ENCODE assay signal across 8 mouse cellular contexts in the genomic region with DNA sequence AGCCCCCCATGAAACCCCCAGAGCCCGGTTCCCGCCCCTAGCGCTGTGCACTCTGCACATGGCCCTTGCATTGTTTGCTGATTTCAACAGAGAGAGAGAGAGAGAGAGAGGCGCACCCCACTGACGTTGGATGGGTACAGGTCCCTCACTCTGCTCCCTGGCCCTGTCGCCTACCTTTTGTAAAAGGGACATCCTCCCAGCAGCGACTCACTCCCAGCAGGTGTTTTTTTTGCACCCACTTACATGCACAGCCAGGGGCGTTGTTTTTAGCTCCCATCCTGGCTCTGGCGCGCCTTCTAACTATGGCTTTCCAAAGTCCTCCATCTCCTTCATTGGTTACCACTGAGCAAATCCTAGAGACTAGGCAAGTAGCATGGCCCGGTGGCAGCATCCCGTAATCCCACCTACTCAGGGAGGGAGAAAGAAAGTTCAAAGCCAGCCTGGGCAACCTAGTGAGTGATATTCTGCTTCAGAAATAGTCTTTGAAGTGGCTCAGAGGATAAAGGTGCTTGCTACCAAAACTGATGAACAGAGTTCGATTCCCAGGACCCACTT. TPM values are rescaled to one million over a fixed set of nuclear protein-coding genes. Genes with fewer than 3 reads are reported as not detected.
A peak's percentile ranks its signal among the peaks of the same experiment; 100 is the strongest.
DNase-seq lines count a peak whose midpoint lies in the region; ATAC-seq and TF ChIP-seq lines count a peak whose summit lies in the region.

No protein-coding gene starts in this region.

- peak; percentile 17; the same call in 1 of the 2 replicates for TF ChIP-seq CTCF in small intestine, adult 2 months (IDR thresholded peaks at IDR 0.05; ENCODE audit: extremely low read depth, insufficient read length, insufficient replicate concordance, low read depth, low read length)

- H3K4me3 ChIP-seq in lung, embryonic 16.5 days (ENCODE audit: low read length), result peak overlapping the region; percentile 72
- peak overlapping the region; percentile 78 for H3K4me3 ChIP-seq in limb, embryonic 10.5 days
- H3K4me3 ChIP-seq in small intestine, adult 2 months (ENCODE audit: low read depth, low read length), result peak overlapping the region; percentile 90

- peaks cover 4% of the 10 kb centered on the region; the same call in 1 of the 2 replicates for H3K27me3 ChIP-seq in lung, embryonic 16.5 days (ENCODE audit: control insufficient read depth, insufficient read depth, low read depth, low read length)
- no peaks in the 10 kb centered on the region for H3K27me3 ChIP-seq in limb, embryonic 10.5 days (ENCODE audit: low read depth, poor library complexity, severe bottlenecking)
- H3K27me3 ChIP-seq in small intestine, adult 2 months (ENCODE audit: control insufficient read depth, insufficient read depth, low read length), result no peaks in the 10 kb centered on the region

- peak overlapping the region; percentile 90 for H3K9ac ChIP-seq in lung, embryonic 16.5 days (ENCODE audit: low read length)

- TF ChIP-seq POLR2A in small intestine, adult 2 months (IDR thresholded peaks at IDR 0.05; ENCODE audit: low read depth, low read length), result no peak

- H3K27ac ChIP-seq in lung, embryonic 16.5 days (ENCODE audit: low read length), result peak overlapping the region; percentile 98
- peak overlapping the region; percentile 95 for H3K27ac ChIP-seq in limb, embryonic 10.5 days
- peak overlapping the region; percentile 3; the same call in 1 of the 2 replicates for H3K27ac ChIP-seq in small intestine, adult 2 months (ENCODE audit: insufficient read depth, low read depth, low read length)

- ATAC-seq in lung, embryonic 16.5 days (ENCODE audit: low read depth), result no peak
- peak; percentile 12 for ATAC-seq in erythroid progenitor cell, adult 5-6 weeks (replicated peaks; ENCODE audit: low FRiP score, poor library complexity, severe bottlenecking)
- no peak for ATAC-seq in CD4-positive, CD25-positive, alpha-beta regulatory T cell, adult 4 months

- H3K9me3 ChIP-seq in lung, embryonic 16.5 days (ENCODE audit: control insufficient read depth, low read length), result no peaks in the 10 kb centered on the region
- H3K9me3 ChIP-seq in limb, embryonic 10.5 days (replicated peaks), result no peaks in the 10 kb centered on the region

- no peaks in the 10 kb centered on the region for H3K36me3 ChIP-seq in lung, embryonic 16.5 days (ENCODE audit: control insufficient read depth, insufficient read depth, low read length)
- peaks cover 23% of the 10 kb centered on the region for H3K36me3 ChIP-seq in limb, embryonic 10.5 days
- H3K36me3 ChIP-seq in small intestine, adult 2 months (ENCODE audit: control insufficient read depth, insufficient read depth, low read length), result no peaks in the 10 kb centered on the region; the same call in 1 of the 2 replicates

- peaks cover 48% of the 10 kb centered on the region for H3K4me1 ChIP-seq in lung, embryonic 16.5 days (replicated peaks; ENCODE audit: control insufficient read depth, insufficient read depth, low read length)
- peaks cover 64% of the 10 kb centered on the region for H3K4me1 ChIP-seq in limb, embryonic 10.5 days
- H3K4me1 ChIP-seq in small intestine, adult 2 months (ENCODE audit: control insufficient read depth, insufficient read depth, insufficient read length, low read length), result peaks cover 21% of the 10 kb centered on the region

- H3K4me2 ChIP-seq in lung, embryonic 16.5 days (ENCODE audit: low read depth, low read length), result peak overlapping the region; percentile 100

- WGBS in lung, embryonic 16.5 days, result 8% methylated on average over 13 of the region's 13 CpGs
- 9% methylated on average over 13 of the region's 13 CpGs for WGBS in limb, embryonic 10.5 days
- 19% methylated on average over 13 of the region's 13 CpGs for WGBS in small intestine, adult 2 months

- DNase-seq in lung, postnatal 25 days (ENCODE audit: low spot score), result no peak
- no peak for DNase-seq in limb, embryonic 10.5 days (ENCODE audit: low spot score)
- DNase-seq in right cerebral cortex, postnatal 25 days, result no peak
- DNase-seq in embryo, embryonic 10 days (ENCODE audit: low spot score), result no peak

RNA-seq across cellular contexts. Expression of gene Bbc3, which starts 6.1 kb away (rescaled TPM):
- polyA plus RNA-seq in lung, embryonic 16.5 days (2015; fragmentation: Nextera tagmentation; extraction: Ambion mirVana), result 12.4 and 14.3 TPM in 2 replicates
- total RNA-seq in erythroid progenitor cell, adult 5-6 weeks (2015; ENCODE audit: low replicate concordance), result 0.42 and 3.2 TPM in 2 replicates
- 0.76 and 2.6 TPM in 2 replicates for total RNA-seq in erythroid progenitor cell, adult 5-6 weeks (2017; ENCODE audit: low replicate concordance)
- polyA plus RNA-seq in limb, embryonic 10.5 days (2016; fragmentation: Nextera tagmentation; extraction: Ambion mirVana), result 14.5 and 19.1 TPM in 2 replicates
- polyA plus RNA-seq in small intestine, adult 2 months (2012; rRNA removed), result 8.3 and 50.9 TPM in 2 replicates
- polyA plus RNA-seq in CD4-positive, CD25-positive, alpha-beta regulatory T cell, adult 4 months (2017; shearing (Covaris generic)), result 1 to 10 TPM in 1 of 2 experiments, not detected in 1; 1.2 TPM

RNA-seq across cellular contexts. Expression of gene Ccdc9, which starts 27.7 kb away (rescaled TPM):
- polyA plus RNA-seq in lung, embryonic 16.5 days (2015; fragmentation: Nextera tagmentation; extraction: Ambion mirVana), result 20.1 and 25.9 TPM in 2 replicates
- 15.1 and 25.6 TPM in 2 replicates for total RNA-seq in erythroid progenitor cell, adult 5-6 weeks (2015; ENCODE audit: low replicate concordance)
- 27.7 and 39.5 TPM in 2 replicates for total RNA-seq in erythroid progenitor cell, adult 5-6 weeks (2017; ENCODE audit: low replicate concordance)
- polyA plus RNA-seq in limb, embryonic 10.5 days (2016; fragmentation: Nextera tagmentation; extraction: Ambion mirVana), result 36.3 and 36.8 TPM in 2 replicates
- 14.2 and 24.9 TPM in 2 replicates for polyA plus RNA-seq in small intestine, adult 2 months (2012; rRNA removed)
- 10 to 100 TPM in 1 of 2 experiments, 1 to 10 TPM in 1; 7.6 to 13.1 TPM for polyA plus RNA-seq in CD4-positive, CD25-positive, alpha-beta regulatory T cell, adult 4 months (2017; shearing (Covaris generic))

RNA-seq across cellular contexts. Expression of gene Inafm1, which starts 40.9 kb away (rescaled TPM):
- 12.1 and 12.3 TPM in 2 replicates for polyA plus RNA-seq in lung, embryonic 16.5 days (2015; fragmentation: Nextera tagmentation; extraction: Ambion mirVana)
- 6.8 and 9.6 TPM in 2 replicates for total RNA-seq in erythroid progenitor cell, adult 5-6 weeks (2015; ENCODE audit: low replicate concordance)
- 16.3 and 19.3 TPM in 2 replicates for total RNA-seq in erythroid progenitor cell, adult 5-6 weeks (2017; ENCODE audit: low replicate concordance)
- polyA plus RNA-seq in limb, embryonic 10.5 days (2016; fragmentation: Nextera tagmentation; extraction: Ambion mirVana), result 5.4 and 7.4 TPM in 2 replicates
- 61.0 and 121 TPM in 2 replicates for polyA plus RNA-seq in small intestine, adult 2 months (2012; rRNA removed)
- 1 to 10 TPM; 1.0 to 2.3 TPM for polyA plus RNA-seq in CD4-positive, CD25-positive, alpha-beta regulatory T cell, adult 4 months (2017; shearing (Covaris generic))

RNA-seq across cellular contexts. Expression of gene C5ar1, which starts 55.0 kb away (rescaled TPM):
- polyA plus RNA-seq in lung, embryonic 16.5 days (2015; fragmentation: Nextera tagmentation; extraction: Ambion mirVana), result 3.4 and 3.6 TPM in 2 replicates
- 5.4 and 8.0 TPM in 2 replicates for total RNA-seq in erythroid progenitor cell, adult 5-6 weeks (2015; ENCODE audit: low replicate concordance)
- 2.3 and 5.0 TPM in 2 replicates for total RNA-seq in erythroid progenitor cell, adult 5-6 weeks (2017; ENCODE audit: low replicate concordance)
- polyA plus RNA-seq in limb, embryonic 10.5 days (2016; fragmentation: Nextera tagmentation; extraction: Ambion mirVana), result 0.41 and 0.76 TPM in 2 replicates
- polyA plus RNA-seq in small intestine, adult 2 months (2012; rRNA removed), result 5.4 and 5.7 TPM in 2 replicates
- polyA plus RNA-seq in CD4-positive, CD25-positive, alpha-beta regulatory T cell, adult 4 months (2017; shearing (Covaris generic)), result not detected

Comparison
In these comparisons a context has a peak if more than half of its experiments do, and no peak if none do; other contexts are left out.
1. H3K27ac ChIP-seq: peak in every context shown above with its lines; median percentile 98 in lung, embryonic 16.5 days; 95 in limb, embryonic 10.5 days; 3 in small intestine, adult 2 months.